Mouse (Mus musculus): ENCODE data around the gene Rab11a.
"Not testable (repeated sequence)": the region's sequence is repeated elsewhere in the genome, so short reads cannot be mapped to it uniquely, and the experiment has no call there.

GRCm38 (mm10) chr9:64710291-64710690, 27.3 kb downstream of the Rab11a start:
- TF ChIP-seq CTCF (conservative IDR thresholded peaks at IDR 0.05; ENCODE audit: insufficient read depth, insufficient read length, low read depth, low read length); POLR2A (IDR thresholded peaks at IDR 0.05; ENCODE audit: low read depth, low read length): not testable (repeated sequence)
